Mouse (Mus musculus) testis, postnatal 10 days (tissue): ENCODE measurements around the gene Sun1.

ENCODE experiments used
- DNase-seq: peaks from one replicate; pipeline ENCODE4 v3.0.0; 2021; ENCODE audit warnings: low spot score

Gene Sun1

DNA sequence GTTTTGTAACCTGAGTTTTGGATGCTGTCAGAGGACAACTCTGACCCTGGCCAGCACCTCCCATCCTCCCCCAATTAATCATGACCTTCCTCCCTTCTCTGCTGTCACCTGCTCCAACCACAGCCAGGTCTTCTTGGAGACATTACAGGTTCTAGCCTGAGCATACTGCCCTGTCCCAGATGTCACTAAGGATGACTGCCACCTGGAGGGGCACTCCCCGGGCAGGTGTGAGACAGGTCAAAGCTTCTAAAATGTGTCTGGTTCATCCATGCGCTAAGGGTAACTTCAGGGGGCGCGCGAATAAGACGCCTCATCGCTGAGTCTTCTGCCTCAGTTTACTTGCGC, 51.3 kb downstream of the Sun1 start:
- DNase-seq = no peak

DNA sequence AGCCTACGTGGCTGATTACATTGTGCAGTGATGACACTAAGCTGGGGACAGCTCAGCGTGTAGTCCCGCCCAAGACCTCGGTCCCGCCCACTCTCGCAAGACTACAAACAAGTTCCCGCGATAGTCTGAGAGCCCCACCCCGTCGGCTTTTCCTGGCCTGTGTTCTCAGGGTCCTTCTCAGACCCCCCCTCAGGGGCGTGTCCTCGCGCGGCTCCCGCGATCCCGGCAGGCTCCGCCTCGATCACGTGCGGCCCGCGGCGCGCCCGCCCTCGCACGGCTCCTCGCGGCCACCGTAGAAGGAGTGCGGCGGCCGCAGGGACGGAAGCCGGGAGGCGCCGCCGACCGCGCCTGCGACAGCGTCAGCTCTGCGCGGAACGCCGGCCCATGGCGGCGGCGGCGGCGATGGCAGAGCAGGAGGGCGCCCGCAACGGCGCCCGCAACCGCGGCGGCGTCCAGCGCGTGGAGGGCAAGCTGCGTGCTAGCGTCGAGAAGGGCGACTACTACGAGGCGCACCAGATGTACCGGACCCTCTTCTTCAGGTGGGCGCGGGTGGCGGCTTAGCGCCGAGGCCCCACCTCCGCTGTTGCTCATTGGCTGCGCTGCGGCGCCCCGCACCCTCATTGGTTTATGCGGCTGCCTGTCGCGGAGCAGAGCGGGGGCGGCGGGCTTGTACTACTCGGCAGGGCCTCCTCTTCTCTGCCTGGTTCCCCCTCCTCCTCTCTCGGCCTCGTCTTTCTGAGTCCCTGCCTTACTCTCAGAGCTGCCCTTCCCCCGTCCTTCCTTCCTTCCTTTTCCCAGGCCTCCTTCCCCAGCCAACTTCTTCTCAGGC, 51.9 kb downstream of the Sun1 start, which contains the start of gene Get4:
Gene Get4, plus strand, starts transcription at position 244 of the 829 bp plus-strand sequence.
- peak; percentile 100 for DNase-seq

DNA sequence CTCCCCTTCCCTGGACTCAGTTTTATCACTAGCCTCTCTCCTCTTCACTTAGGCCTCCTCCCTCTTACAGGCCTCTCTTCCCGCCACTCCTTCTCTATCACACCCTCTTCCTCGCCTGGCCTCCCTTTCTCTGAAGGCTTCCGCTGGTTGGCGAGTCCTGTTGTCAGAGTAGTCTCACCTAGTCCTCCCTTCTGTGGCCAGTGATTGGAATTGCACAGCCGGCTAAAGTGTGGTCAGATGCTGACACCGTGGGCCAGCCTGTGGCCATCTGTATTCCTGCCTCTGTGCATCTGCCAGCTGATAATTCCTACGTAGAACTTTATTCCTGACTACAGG, 52.4 kb downstream of the Sun1 start:
- DNase-seq = no peak

DNA sequence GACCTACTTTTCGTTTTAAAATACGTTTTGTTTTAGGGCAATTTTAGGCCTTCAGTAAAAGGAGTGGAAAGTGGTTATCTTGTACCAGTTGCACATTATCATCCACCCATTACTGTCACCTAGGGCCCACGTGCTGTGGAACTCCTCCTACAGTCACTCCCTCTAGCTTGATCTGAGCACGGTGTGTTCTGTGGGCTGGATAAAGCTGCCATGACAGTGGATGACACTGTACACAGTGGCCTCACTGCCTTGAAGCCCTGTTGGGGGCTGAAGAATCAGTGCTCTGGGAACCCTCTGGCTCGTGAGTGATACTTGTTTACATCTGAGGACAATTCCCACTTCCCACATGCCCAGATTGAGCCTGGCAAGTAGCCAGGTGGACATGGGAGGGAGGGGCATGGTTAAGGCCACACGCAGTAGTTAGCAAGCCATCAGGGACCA, 52.9 kb downstream of the Sun1 start:
- peak; percentile 75 for DNase-seq

DNA sequence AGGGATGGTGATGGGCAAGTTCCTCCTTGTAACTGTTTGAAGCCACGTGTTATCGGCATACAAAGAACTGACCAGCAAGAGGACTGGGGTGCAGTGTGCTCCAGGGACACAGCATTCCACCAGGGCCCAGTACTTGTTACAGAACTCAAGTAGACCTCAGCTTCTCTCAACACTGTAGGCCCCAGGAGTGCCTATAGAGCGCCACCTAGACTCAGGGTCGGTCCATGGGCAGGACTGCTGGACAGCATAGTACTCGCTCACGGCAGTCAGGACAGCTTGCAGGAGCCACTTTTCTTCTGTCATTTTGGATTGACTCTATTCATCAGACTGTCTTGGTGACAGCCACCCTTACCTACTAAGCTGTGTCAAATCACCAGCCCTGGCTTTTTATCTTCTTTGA, 54.5 kb downstream of the Sun1 start:
- DNase-seq = no peak

DNA sequence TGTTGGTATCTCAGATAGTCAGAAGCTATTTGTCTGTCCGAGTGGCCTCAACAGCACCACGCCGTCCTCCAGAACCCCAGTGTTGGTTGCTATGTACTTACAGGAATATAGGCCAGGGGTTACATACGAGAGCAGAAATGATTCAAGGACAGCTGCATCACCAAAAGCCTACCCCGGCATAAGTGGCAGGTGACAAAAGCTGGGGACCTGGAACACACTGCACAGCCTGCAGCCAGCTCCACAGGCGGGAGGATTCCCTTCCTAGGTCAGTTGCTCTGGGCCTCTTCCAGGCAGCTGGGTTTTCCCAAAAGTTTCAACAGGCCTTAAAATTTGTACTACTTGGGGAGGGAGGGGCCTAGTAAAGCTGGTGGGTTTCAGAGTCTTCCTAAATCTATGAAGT, 55.3 kb downstream of the Sun1 start:
- no peak for DNase-seq

DNA sequence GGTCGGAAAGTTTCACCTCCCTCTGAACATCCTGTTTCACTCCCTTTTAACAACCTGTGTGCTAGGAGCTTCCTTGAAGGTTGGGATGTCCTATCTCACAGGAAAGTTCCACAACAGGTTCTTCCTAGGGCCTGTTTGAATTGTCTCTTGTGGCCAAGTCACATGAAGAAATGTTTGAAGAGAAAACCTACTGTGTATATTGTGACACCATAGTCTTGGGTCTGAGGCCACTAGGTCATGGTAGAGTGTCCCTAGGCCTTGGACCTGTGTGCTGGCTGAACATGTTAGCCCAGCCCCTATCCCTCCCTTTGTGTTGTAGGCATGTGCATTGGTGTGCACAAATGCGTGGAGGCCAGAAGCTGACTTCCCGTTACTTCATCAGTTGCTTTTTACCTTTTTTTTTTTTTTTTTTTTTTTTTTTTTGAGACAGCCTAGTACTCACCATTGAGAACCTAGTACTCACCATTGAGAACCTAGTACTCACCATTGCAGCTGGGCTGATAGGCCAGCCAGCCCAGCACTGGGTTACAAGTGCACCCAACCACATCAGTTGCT, 55.9 kb downstream of the Sun1 start:
- DNase-seq = no peak

DNA sequence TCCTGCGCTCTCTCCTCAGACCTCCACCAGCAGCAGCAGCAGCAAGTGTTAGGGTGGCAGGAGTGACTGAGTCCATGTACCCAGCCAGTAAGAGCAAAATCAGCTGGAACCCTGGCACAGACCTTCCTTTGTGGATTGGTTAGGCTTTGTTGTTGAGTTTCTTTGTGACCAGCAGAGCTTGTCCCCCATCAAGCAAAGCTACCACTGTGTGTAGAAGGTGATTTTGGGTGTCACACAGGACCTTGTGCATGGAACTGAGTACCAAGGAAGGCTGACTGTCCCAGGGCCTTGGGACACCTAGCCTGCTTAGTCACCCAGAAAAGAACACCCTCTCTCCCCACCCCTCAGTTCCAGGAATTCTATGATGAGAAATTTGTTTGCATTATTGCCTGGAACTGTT, 56.8 kb downstream of the Sun1 start:
- DNase-seq = no peak

DNA sequence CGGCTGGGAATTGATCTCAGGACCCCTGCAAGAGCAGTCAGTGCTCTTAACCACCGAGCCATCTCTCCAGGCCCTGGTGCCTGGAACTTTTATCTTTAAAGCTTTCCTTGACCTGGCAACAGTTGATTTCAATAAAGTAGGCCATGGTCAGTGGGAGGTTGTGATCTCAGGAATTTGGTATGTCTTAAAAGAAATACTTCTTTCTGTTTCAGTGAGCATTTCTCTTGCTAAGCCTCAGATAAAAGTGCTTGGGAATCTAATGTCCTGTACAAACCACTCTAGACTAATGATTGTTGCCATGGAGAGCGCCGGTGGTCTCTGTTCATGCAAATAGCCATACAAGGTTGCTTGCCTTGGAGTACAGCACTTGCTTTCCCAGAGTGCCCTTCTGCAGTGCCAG, 57.4 kb downstream of the Sun1 start:
- no peak for DNase-seq

DNA sequence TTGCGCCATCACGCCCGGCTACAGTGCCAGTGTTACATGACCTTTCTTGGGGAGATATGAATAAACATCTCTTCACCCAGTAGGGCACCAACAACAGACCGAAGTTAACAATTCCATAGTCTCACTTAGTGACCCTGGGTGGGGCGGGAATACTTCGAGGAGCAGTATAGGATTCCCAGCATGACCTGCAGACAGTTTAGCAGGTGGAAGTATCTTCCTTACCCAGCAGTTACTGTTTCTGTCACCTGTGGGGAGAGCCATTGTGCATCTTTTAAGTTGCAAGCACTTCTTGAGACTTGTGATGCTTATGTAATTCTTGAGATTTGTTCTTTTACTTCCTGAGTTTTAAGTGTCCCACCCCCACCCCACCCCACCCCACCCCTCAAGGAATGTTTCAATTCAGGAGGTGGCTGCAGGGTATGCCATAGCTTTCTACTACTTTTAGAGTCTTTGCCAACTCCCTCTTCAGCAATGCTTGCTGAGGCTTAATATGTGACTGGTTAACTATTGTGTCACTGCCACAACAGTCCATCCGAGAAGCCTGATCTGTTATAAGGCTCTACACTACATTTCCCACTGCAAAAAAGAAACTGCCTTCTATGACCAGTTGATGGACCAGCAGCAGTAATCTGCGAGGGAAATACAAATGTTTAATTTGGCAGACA, 58.1 kb downstream of the Sun1 start:
- DNase-seq = no peak

DNA sequence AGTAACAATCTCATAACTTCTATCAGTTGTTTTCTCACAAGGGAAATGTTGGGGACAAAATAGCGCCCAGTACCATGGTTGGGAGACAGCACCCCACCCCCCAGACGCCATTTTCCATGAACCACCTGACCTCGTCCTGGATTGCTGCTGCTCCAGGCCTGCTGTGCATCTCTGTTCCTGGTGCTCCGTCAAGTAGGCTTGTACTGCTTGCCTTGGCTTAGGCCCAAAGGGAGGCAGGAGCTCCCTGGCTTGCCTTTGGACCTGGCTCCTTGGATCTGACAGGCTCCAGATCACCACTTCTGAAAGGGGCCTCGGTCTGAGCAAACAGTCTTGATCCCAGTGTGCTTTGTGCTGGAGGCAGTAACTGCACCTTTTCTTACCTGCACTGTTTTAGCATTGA, 59.4 kb downstream of the Sun1 start:
- no peak for DNase-seq

DNA sequence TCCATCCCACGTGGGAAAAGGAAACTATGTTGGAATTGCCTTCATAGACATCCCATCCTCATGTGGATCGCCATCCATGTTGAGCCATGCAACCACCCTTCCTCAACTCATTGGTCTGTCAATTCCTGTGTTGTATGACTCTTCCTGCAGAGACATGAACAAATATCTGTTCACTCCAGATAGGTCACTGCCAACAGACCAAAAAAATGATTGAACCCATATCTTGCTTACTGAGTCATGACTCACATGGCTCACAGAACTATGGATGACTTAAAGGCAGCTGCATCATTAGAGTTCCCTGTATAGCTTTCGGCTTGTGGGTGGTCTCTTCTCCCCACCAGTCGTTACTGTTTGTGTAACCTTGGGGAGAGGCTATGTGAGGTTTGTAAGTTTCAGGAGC, 61.0 kb downstream of the Sun1 start:
- DNase-seq = no peak

DNA sequence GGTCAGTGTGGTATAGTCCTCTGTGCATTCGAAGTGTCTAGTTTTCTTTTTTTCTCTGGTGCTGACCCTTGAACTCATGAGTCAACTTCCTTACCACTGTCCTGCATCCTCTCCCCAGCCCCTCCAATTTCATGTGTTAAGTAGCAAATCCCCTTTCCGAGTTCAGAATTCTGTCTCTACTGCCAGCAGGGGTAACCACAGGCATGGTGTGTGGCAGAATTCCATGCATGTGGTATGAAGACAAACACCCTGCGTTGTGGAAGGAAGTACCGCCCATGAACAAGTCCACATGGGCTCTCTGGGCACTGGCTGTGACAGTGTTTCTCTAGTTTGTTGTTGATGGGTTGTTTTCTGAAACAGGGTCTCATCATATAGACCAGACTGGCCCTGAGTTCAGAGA, 67.2 kb downstream of the Sun1 start:
- DNase-seq = no peak

DNA sequence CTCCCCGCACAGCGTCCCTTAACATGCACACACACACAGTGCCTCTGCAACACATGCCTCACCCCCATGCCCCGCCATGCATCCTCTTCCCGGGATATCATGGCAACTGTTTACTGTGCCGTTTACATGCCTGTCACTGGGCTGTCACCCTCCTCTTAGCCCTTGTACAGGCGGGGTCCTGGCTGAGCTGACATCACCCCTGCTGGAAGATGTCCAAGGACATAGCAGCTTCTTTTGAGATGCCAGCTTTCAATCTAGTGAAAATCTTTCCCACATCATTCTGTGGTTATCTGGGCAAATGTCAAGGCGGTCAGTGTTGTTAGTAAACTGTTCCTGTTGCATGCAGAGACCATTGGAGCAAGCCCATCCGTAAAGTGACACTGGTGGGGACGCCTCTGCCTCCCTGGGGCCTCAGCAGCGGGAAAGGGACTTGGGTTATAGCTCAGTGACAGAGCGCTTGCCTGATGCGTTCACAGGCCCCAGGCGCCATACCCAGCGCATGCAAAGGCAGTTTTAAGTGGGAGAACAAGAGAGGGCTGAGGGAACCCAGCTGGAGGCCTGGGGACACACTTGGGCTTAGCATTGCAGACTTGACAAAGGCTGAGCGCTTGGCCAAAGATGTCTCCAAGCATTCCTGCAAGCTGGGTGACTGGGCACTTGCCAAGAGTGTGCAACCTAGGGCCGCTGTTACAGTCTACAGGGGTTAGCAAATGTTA, 70.5 kb downstream of the Sun1 start:
- no peak for DNase-seq

DNA sequence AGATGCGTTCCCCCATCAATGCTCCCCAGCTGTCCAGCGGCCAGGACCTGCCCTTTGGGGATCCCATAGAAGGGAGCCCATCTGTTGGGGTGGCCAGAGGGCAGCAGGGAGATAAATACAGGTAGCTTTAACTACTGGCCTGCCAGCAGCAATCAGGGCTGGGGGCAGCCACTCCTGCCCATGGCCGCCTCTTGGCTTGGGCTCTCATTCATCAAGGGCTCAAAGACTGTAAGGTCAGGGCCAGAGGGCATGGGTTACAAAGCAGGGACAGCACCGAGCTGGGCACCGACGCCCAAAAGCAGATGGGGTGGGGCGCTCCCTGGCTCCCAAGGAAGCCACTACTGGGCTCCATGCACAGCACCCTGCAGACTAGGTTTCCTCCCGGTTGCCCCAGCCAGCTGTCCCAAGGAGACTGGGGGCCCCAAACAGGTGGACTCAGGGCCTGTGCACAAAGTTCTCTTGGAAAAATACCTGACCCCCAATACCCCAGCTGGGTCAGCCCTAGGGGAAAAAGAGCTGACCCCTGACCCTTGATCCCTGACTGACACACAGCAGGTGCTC, 71.6 kb downstream of the Sun1 start:
- DNase-seq = no peak

DNA sequence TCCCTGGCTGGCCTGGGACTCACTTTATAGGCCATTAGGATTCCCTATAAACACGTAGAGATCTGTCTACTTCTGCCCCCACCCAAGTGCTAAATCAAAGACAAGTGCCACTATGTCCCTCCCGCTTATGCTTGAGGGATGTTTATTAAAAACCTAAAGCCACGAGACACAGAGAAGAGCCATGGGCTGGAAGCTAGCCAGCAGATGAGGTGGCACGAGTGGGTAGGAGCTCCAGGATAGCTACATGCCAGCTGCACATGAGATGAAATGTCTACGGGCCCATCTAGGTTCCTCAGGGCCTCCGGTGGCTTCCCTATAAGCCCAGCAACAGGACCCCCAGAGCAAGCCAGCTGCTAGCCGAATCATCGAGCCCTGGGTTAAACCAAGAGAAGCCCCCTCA, 76.8 kb downstream of the Sun1 start:
- DNase-seq = no peak

DNA sequence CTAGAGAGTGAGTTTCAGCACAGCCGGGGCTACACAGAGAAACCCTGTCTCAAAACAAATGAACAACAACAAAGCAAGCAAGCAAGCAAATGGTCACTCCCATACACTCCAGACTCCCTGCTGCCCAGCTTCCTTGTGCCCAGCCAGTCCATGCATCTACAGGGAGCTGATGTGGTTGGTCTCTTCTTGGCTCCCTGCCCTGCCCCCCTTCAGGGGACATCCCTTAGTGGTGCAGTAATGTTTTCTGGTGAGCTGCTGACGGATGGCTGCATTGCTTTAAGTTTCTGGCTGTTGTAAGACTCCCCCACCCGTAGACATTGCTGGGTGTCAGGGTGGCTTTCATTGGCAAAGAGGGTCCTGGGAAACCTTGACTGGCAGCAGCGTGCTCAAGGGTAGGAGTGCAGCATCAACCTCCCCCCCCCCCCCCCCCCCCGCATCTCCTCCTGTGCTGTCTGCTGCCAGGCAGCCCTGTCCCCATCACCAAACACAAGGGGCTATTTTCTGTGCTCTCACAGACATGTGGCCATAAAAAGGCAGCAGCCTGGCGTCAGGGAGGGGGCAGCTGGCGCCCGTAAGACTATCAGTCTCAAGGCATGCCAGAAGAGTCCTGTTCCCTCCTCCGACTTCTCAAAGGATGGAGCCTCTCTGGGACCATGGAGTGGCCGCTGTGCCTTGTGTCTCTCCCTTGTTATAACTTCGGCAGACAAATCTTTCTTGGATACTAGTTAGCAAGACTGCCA, 81.1 kb downstream of the Sun1 start:
- DNase-seq = no peak

DNA sequence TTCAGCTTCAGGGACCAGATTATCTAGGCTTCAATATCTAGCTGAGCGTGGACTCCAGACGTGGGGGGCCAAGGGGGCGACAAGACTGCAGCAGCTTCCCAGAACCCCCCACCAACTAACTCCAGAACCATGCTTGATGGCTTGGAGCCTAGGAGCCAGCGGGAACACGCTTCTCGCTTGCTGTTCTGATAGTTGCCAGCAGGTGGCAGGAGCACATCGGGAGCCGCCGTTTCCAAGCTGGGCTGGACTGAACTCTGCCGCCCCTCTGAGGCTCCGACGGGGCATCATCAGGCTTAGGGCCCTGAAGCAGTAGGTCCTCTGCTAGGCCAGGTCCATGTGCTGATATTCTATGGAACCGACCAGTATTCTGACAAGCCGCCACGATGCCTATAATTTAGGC, 81.8 kb downstream of the Sun1 start:
- DNase-seq = peak; percentile 94

DNA sequence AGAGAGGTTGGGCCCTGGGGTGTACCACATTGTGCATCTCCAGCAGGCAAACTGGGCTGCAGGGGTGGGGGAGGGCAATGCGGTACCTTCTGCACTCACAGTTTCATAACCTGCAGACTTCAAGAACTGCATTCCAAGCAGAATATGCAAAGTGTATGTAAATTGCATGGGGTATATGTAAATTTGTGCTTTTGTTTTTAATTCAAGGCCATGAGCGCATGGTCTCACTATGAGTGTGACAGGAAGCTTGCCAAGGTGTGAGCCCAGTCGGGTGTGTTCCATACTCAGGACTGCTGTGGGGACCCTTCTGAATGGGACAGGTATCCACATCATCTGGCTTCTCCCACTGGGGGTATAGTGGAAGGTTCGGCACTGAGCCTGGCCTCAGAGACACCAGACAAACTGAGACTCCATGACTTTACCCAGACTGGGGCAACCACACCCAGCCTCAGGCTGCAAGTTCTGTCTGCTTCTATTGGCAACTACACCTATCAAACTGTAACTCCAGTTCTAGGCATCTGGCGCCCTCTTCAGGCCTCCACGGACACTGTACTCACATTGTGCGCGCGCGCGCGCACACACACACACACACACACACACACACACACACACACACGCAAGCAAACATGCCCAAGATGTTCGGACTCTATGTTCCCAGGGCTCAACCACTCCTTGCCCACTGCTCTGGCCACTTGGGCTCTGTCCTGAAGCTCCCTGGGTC, 83.2 kb downstream of the Sun1 start:
- no peak for DNase-seq

DNA sequence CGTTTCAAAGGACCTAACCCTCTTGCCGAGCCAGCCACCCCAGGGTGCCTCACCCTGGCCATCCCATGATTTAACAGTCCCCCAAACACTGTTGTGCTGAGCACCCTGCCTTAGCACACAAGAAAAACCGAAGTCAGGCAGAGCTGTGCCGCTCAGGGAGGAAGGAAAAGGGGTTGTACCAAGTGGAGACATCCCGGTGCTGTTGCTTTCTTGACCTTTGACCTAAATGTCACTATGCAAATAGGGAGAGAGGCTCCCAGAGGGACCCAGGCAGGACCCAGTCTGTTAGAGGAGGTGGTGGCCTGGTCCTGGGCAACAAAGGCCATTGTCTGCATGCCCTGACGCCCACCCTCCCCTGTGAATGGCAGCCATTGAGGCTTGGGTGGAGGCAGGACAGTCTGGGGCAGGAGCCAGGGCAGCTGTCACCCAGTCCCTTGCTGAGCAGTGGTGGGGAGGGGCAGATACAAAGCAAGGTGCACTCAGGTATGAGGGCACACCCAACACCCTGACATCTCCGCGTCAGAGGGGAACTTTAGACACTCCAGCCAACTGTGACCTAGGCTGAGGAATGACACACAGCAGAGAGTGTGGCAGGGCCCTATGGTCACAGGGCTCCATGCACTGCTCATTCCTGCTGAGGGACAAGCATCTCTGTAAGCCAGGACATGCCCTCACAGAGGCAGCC, 85.1 kb downstream of the Sun1 start:
- DNase-seq = no peak
